Comparison of ENCODE assay signal across 11 mouse cellular contexts in genomic region chr12:24965406-24965805, GRCm38 (mm10). TPM values are rescaled to one million over a fixed set of nuclear protein-coding genes. Genes with fewer than 3 reads are reported as not detected.
A peak's percentile ranks its signal among the peaks of the same experiment; 100 is the strongest.
DNase-seq lines count a peak whose midpoint lies in the region; ATAC-seq and TF ChIP-seq lines count a peak whose summit lies in the region.
"Had no signal": no experiment of that assay in that cellular context is flagged by ENCODE, and none has a peak within 500 bp of the region (broad histone marks: within the 10 kb centered on the region; RNA-seq: fewer than 3 reads in every experiment).

No protein-coding gene starts in this region.

- peak; percentile 54 for ATAC-seq in midbrain, postnatal 0 days (ENCODE audit: low FRiP score)
- no peak for ATAC-seq in midbrain, embryonic 15.5 days (replicated peaks)

- H3K9me3 ChIP-seq in midbrain, postnatal 0 days (ENCODE audit: low read length): no peaks in the 10 kb centered on the region
- H3K9me3 ChIP-seq in midbrain, embryonic 15.5 days: no peaks in the 10 kb centered on the region
- H3K9me3 ChIP-seq: midbrain, embryonic 10.5 days had no signal

- TF ChIP-seq CTCF in midbrain, postnatal 0 days (IDR thresholded peaks at IDR 0.05): no peak
- TF ChIP-seq CTCF in olfactory bulb, adult 2 months (IDR thresholded peaks at IDR 0.05; ENCODE audit: insufficient read depth, low read depth, low read length): no peak
- no peak for TF ChIP-seq CTCF in thymus, adult 2 months (IDR thresholded peaks at IDR 0.05; ENCODE audit: borderline replicate concordance, control insufficient read depth, extremely low read depth, insufficient read depth, low read length, poor library complexity)

- no peaks in the 10 kb centered on the region for H3K36me3 ChIP-seq in midbrain, postnatal 0 days (ENCODE audit: insufficient read depth, low read length)
- no peaks in the 10 kb centered on the region for H3K36me3 ChIP-seq in midbrain, embryonic 15.5 days (replicated peaks)
- H3K36me3 ChIP-seq in thymus, adult 2 months (ENCODE audit: control insufficient read depth, insufficient read depth, low read length): no peaks in the 10 kb centered on the region

- no peak overlapping the region for H3K9ac ChIP-seq in midbrain, postnatal 0 days (replicated peaks; ENCODE audit: low read length, poor library complexity, severe bottlenecking)
- no peak overlapping the region for H3K9ac ChIP-seq in midbrain, embryonic 15.5 days

- no peak overlapping the region for H3K4me3 ChIP-seq in midbrain, postnatal 0 days (ENCODE audit: low read depth, low read length)
- no peak overlapping the region for H3K4me3 ChIP-seq in midbrain, embryonic 15.5 days
- no peak overlapping the region for H3K4me3 ChIP-seq in olfactory bulb, adult 2 months (ENCODE audit: insufficient read depth, low read depth, low read length)
- H3K4me3 ChIP-seq in thymus, adult 2 months (ENCODE audit: control insufficient read depth, insufficient read depth, low read length): no peak overlapping the region
- H3K4me3 ChIP-seq: midbrain, embryonic 10.5 days had no signal

- no peaks in the 10 kb centered on the region for H3K4me1 ChIP-seq in midbrain, postnatal 0 days (ENCODE audit: insufficient read depth, low read length)
- H3K4me1 ChIP-seq in midbrain, embryonic 15.5 days: no peaks in the 10 kb centered on the region
- 0 out of 2 replicates have a peak, but pooled peaks cover 3% of the 10 kb centered on the region for H3K4me1 ChIP-seq in olfactory bulb, adult 2 months (ENCODE audit: control insufficient read depth, insufficient read depth, low read length)
- H3K4me1 ChIP-seq in thymus, adult 2 months (replicated peaks; ENCODE audit: control insufficient read depth, insufficient read depth, low read length): no peaks in the 10 kb centered on the region
- H3K4me1 ChIP-seq: midbrain, embryonic 10.5 days had no signal

- peak; percentile 45 for DNase-seq in adrenal gland, adult 2 months
- no peak for DNase-seq in adrenal gland, adult 18-20 months (ENCODE audit: low spot score in 2 of 2)
- peak; percentile 61 for DNase-seq in midbrain, postnatal 0 days (ENCODE audit: low spot score)
- peak; percentile 52 to 60 for DNase-seq in cerebellum, postnatal 14 days
- no peak for DNase-seq in urinary bladder, postnatal 4 days (ENCODE audit: low spot score in 2 of 2)
- no peak for DNase-seq in thymus, adult 2 months
- DNase-seq: kidney, adult 18-20 months; lung, postnatal 10 days had no signal

- no peak for TF ChIP-seq POLR2A in olfactory bulb, adult 2 months (IDR thresholded peaks at IDR 0.05; ENCODE audit: insufficient read depth, low read depth, low read length)
- no peak for TF ChIP-seq POLR2A in thymus, adult 2 months (IDR thresholded peaks at IDR 0.05; ENCODE audit: control insufficient read depth, extremely low read depth, insufficient read depth, low read length, poor library complexity)

- no peak overlapping the region for H3K27ac ChIP-seq in midbrain, postnatal 0 days (ENCODE audit: low read depth, low read length)
- H3K27ac ChIP-seq in midbrain, embryonic 15.5 days: no peak overlapping the region
- H3K27ac ChIP-seq in olfactory bulb, adult 2 months (ENCODE audit: insufficient read depth, low read depth, low read length): peak overlapping the region; percentile 90; the same call in 1 of the 2 replicates
- H3K27ac ChIP-seq in thymus, adult 2 months (ENCODE audit: control insufficient read depth, insufficient read depth, low read length): no peak overlapping the region
- H3K27ac ChIP-seq: midbrain, embryonic 10.5 days had no signal

- WGBS in midbrain, postnatal 0 days: 83% methylated on average over 6 of the region's 6 CpGs
- 90% methylated on average over 6 of the region's 6 CpGs for WGBS in midbrain, embryonic 15.5 days
- WGBS in olfactory bulb, adult 2 months: 63% methylated on average over 6 of the region's 6 CpGs
- WGBS in thymus, adult 2 months: 96% methylated on average over 6 of the region's 6 CpGs

- H3K4me2 ChIP-seq in midbrain, postnatal 0 days (ENCODE audit: low read depth, low read length, poor library complexity, severe bottlenecking): no peak overlapping the region
- H3K4me2 ChIP-seq in midbrain, embryonic 15.5 days: no peak overlapping the region

- H3K27me3 ChIP-seq in midbrain, postnatal 0 days (ENCODE audit: insufficient read depth, low read length): no peaks in the 10 kb centered on the region
- H3K27me3 ChIP-seq in midbrain, embryonic 15.5 days (replicated peaks): no peaks in the 10 kb centered on the region
- H3K27me3 ChIP-seq in thymus, adult 2 months (ENCODE audit: control insufficient read depth, insufficient read depth, low read length): no peaks in the 10 kb centered on the region

RNA-seq across cellular contexts. Expression of gene Kidins220, which starts 9.3 kb away (rescaled TPM):
- total RNA-seq in adrenal gland, adult 2 months (2021): 100 to 1,000 TPM in 1 of 2 experiments, 10 to 100 TPM in 1; 90.9 to 111 TPM
- polyA plus RNA-seq in adrenal gland, adult 2 months (2012; rRNA removed): 89.9 and 112 TPM in 2 replicates
- total RNA-seq in adrenal gland, adult 18-20 months (2021): 10 to 100 TPM; 75.4 to 97.5 TPM
- 295 and 357 TPM in 2 replicates for total RNA-seq in midbrain, postnatal 0 days (2014; rRNA removed)
- polyA plus RNA-seq in midbrain, postnatal 0 days (2015; fragmentation: Nextera tagmentation; extraction: Ambion mirVana): 98.2 and 104 TPM in 2 replicates
- 162 and 180 TPM in 2 replicates for polyA plus RNA-seq in midbrain, embryonic 15.5 days (2015; fragmentation: Nextera tagmentation; extraction: Ambion mirVana)
- polyA plus RNA-seq in olfactory bulb, adult 2 months (2012; ENCODE audit: insufficient read depth, insufficient read length, low replicate concordance, missing spikeins): 235 and 458 TPM in 2 replicates
- 72.1 and 76.2 TPM in 2 replicates for polyA plus RNA-seq in thymus, adult 2 months (2012; rRNA removed)

Comparison
In these comparisons a context has a peak if more than half of its experiments do, and no peak if none do; other contexts are left out.
1. DNase-seq: peak in adrenal gland, adult 2 months (single experiment), midbrain, postnatal 0 days (single experiment) and cerebellum, postnatal 14 days (2 of 2); none in adrenal gland, adult 18-20 months (0 of 2), urinary bladder, postnatal 4 days (0 of 2) and thymus, adult 2 months (single experiment).